Comparison of ENCODE assay signal across 9 mouse cellular contexts in the genomic region with DNA sequence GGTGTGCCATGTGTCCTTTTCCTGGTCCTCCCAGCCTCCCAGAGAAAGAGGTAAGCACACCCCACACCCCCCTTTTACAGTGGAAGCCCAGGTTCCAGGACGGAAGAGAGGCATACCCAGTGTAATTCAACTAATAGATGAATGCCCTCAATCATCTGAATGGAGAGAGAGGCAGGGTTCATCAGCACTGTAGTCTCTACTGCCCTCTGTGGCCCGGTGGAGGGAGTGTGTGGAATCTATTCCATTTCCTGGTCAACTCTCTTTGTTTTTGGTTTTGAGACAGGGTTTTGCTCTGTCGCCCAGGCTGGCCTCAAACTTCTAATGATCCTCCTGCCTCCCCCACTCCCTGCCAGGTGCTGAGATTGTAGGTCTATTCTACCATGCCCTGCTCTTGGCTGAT.
DNase-seq lines count a peak whose midpoint lies in the region; ATAC-seq and TF ChIP-seq lines count a peak whose summit lies in the region.
"Had no signal": no experiment of that assay in that cellular context is flagged by ENCODE, and none has a peak within 500 bp of the region (broad histone marks: within the 10 kb centered on the region; RNA-seq: fewer than 3 reads in every experiment).

No protein-coding gene starts in this region.

- no peak for TF ChIP-seq POLR2A in kidney, adult 2 months (IDR thresholded peaks at IDR 0.05; ENCODE audit: low read depth, low read length)

- ATAC-seq in kidney, embryonic 16.5 days (ENCODE audit: low FRiP score, low TSS enrichment) = no peak
- no peak for ATAC-seq in hindbrain, embryonic 14.5 days (ENCODE audit: low FRiP score)

- H3K4me2 ChIP-seq in kidney, embryonic 16.5 days (replicated peaks; ENCODE audit: low read depth, low read length) = no peak overlapping the region
- H3K4me2 ChIP-seq in hindbrain, embryonic 14.5 days (replicated peaks) = no peak overlapping the region
- H3K4me2 ChIP-seq: liver, embryonic 11.5 days had no signal

- H3K4me3 ChIP-seq in kidney, adult 2 months (ENCODE audit: insufficient read depth, low read depth, low read length) = no peak overlapping the region
- no peak overlapping the region for H3K4me3 ChIP-seq in kidney, embryonic 16.5 days (ENCODE audit: low read length)
- H3K4me3 ChIP-seq in E14TG2a.4 (replicated peaks; ENCODE audit: low read length) = no peak overlapping the region
- no peak overlapping the region for H3K4me3 ChIP-seq in embryonic facial prominence, embryonic 10.5 days
- no peak overlapping the region for H3K4me3 ChIP-seq in hindbrain, embryonic 14.5 days (replicated peaks; ENCODE audit: low read length)

- H3K9me3 ChIP-seq in kidney, embryonic 16.5 days (ENCODE audit: low read length) = no peaks in the 10 kb centered on the region
- peaks cover 19% of the 10 kb centered on the region for H3K9me3 ChIP-seq in E14TG2a.4 (ENCODE audit: low read length)
- H3K9me3 ChIP-seq in embryonic facial prominence, embryonic 10.5 days = no peaks in the 10 kb centered on the region
- no peaks in the 10 kb centered on the region for H3K9me3 ChIP-seq in hindbrain, embryonic 14.5 days (ENCODE audit: control insufficient read depth, low read length)

- no peaks in the 10 kb centered on the region for H3K4me1 ChIP-seq in kidney, adult 2 months (ENCODE audit: control insufficient read depth, insufficient read depth, low read length)
- no peaks in the 10 kb centered on the region for H3K4me1 ChIP-seq in kidney, embryonic 16.5 days (ENCODE audit: insufficient read depth, low read length)
- no peaks in the 10 kb centered on the region for H3K4me1 ChIP-seq in E14TG2a.4 (replicated peaks; ENCODE audit: low read depth, low read length)
- H3K4me1 ChIP-seq in embryonic facial prominence, embryonic 10.5 days = no peaks in the 10 kb centered on the region
- H3K4me1 ChIP-seq in hindbrain, embryonic 14.5 days (replicated peaks; ENCODE audit: control insufficient read depth, insufficient read depth, low read length) = no peaks in the 10 kb centered on the region

- 30% methylated on average over 3 of the region's 3 CpGs for WGBS in kidney, adult 2 months
- WGBS in kidney, embryonic 16.5 days = 57% methylated on average over 3 of the region's 3 CpGs
- 61% methylated on average over 3 of the region's 3 CpGs for WGBS in embryonic facial prominence, embryonic 10.5 days
- WGBS in hindbrain, embryonic 14.5 days = 42% methylated on average over 3 of the region's 3 CpGs

- H3K36me3 ChIP-seq in kidney, adult 2 months (ENCODE audit: control insufficient read depth, insufficient read depth, low read length) = no peaks in the 10 kb centered on the region
- H3K36me3 ChIP-seq in kidney, embryonic 16.5 days (ENCODE audit: insufficient read depth, low read length) = no peaks in the 10 kb centered on the region
- no peaks in the 10 kb centered on the region for H3K36me3 ChIP-seq in E14TG2a.4 (ENCODE audit: insufficient read depth, low read length)
- H3K36me3 ChIP-seq in embryonic facial prominence, embryonic 10.5 days (replicated peaks) = no peaks in the 10 kb centered on the region
- no peaks in the 10 kb centered on the region for H3K36me3 ChIP-seq in hindbrain, embryonic 14.5 days (replicated peaks; ENCODE audit: control insufficient read depth, insufficient read depth)

- no peak overlapping the region for H3K27ac ChIP-seq in kidney, adult 2 months (ENCODE audit: insufficient read depth, low read depth, low read length)
- H3K27ac ChIP-seq in kidney, embryonic 16.5 days (ENCODE audit: low read length) = no peak overlapping the region
- H3K27ac ChIP-seq in embryonic facial prominence, embryonic 10.5 days (replicated peaks) = no peak overlapping the region
- H3K27ac ChIP-seq in hindbrain, embryonic 14.5 days = no peak overlapping the region

- no peak overlapping the region for H3K9ac ChIP-seq in kidney, embryonic 16.5 days (replicated peaks; ENCODE audit: low read length)
- no peak overlapping the region for H3K9ac ChIP-seq in hindbrain, embryonic 14.5 days

- H3K27me3 ChIP-seq in kidney, adult 2 months (replicated peaks; ENCODE audit: control insufficient read depth, insufficient read depth, low read length) = no peaks in the 10 kb centered on the region
- no peaks in the 10 kb centered on the region for H3K27me3 ChIP-seq in kidney, embryonic 16.5 days (ENCODE audit: insufficient read depth, low read length)
- no peaks in the 10 kb centered on the region for H3K27me3 ChIP-seq in E14TG2a.4 (ENCODE audit: insufficient read depth, low read length)
- no peaks in the 10 kb centered on the region for H3K27me3 ChIP-seq in embryonic facial prominence, embryonic 10.5 days (replicated peaks; ENCODE audit: low read depth, poor library complexity, severe bottlenecking)
- no peaks in the 10 kb centered on the region for H3K27me3 ChIP-seq in hindbrain, embryonic 14.5 days (ENCODE audit: control insufficient read depth, insufficient read depth, low read length)

- peak; percentile 66; the same call in 1 of the 2 replicates for TF ChIP-seq CTCF in kidney, adult 2 months (conservative IDR thresholded peaks at IDR 0.05; ENCODE audit: insufficient read depth, insufficient read length, low read depth, low read length)
- 0 out of 2 replicates have a peak, but pooled peaks have one; percentile 7 for TF ChIP-seq CTCF in E14TG2a.4 (conservative IDR thresholded peaks at IDR 0.05; ENCODE audit: low read length)

- DNase-seq in cerebellum, adult 18-20 months = peak; percentile 11 to 12
- no peak for DNase-seq in cerebellum, adult 9-11 months
- peak; percentile 23 for DNase-seq in kidney, adult 2 months
- peak; percentile 15 for DNase-seq in embryonic facial prominence, embryonic 10.5 days (ENCODE audit: low spot score)
- no peak for DNase-seq in yolk sac, embryonic 10.5 days (ENCODE audit: low spot score)
- no peak for DNase-seq in hindbrain, embryonic 14.5 days (ENCODE audit: low spot score)

Comparison
In these comparisons a context has a peak if more than half of its experiments do, and no peak if none do; other contexts are left out.
1. DNase-seq: peak in cerebellum, adult 18-20 months (2 of 2), kidney, adult 2 months (single experiment) and embryonic facial prominence, embryonic 10.5 days (single experiment); none in cerebellum, adult 9-11 months (single experiment), yolk sac, embryonic 10.5 days (single experiment) and hindbrain, embryonic 14.5 days (single experiment).